Mouse (Mus musculus): ENCODE results near the gene Kif16b.

The Kif16b gene

GRCm38 (mm10) chr2:142689496-142689895 lies 211.8 kb downstream of the Kif16b start:
- in situ Hi-C loops (cut with MboI; ENCODE audit: unreplicated experiment in 2 of 2): no loop called here

- in situ Hi-C loops (cut with MboI; ENCODE audit: unreplicated experiment in 2 of 2): no loop called here
These were observed 213.3 kb downstream of the Kif16b start for GRCm38 (mm10) chr2:142687936-142688514.

- in situ Hi-C loops (cut with MboI; ENCODE audit: unreplicated experiment in 2 of 2): no loop called here
These were observed 218.2 kb downstream of the Kif16b start for GRCm38 (mm10) chr2:142682965-142683709.

GRCm38 (mm10) chr2:142668426-142668825 lies 232.9 kb downstream of the Kif16b start:
- in situ Hi-C loops (cut with MboI; ENCODE audit: unreplicated experiment in 2 of 2): no loop called here

- in situ Hi-C loops (cut with MboI; ENCODE audit: unreplicated experiment in 2 of 2): no loop called here
These were observed 249.7 kb downstream of the Kif16b start for GRCm38 (mm10) chr2:142651591-142651990.

- in situ Hi-C loops (cut with MboI; ENCODE audit: unreplicated experiment in 2 of 2): no loop called here
These were observed 253.3 kb downstream of the Kif16b start for GRCm38 (mm10) chr2:142648023-142648453.

- in situ Hi-C loops (cut with MboI; ENCODE audit: unreplicated experiment in 2 of 2): no loop called here
These were observed 254.5 kb downstream of the Kif16b start for GRCm38 (mm10) chr2:142646863-142647262.

GRCm38 (mm10) chr2:142641766-142642165 lies 259.6 kb downstream of the Kif16b start:
- in situ Hi-C loops (cut with MboI; ENCODE audit: unreplicated experiment in 2 of 2): no loop called here

GRCm38 (mm10) chr2:142635606-142636304 lies 265.6 kb downstream of the Kif16b start:
- in situ Hi-C loops (cut with MboI; ENCODE audit: unreplicated experiment in 2 of 2): no loop called here

- in situ Hi-C loops (cut with MboI; ENCODE audit: unreplicated experiment in 2 of 2): no loop called here
These were observed 267.3 kb downstream of the Kif16b start for GRCm38 (mm10) chr2:142633996-142634559.

GRCm38 (mm10) chr2:142629523-142630312 lies 271.6 kb downstream of the Kif16b start:
- in situ Hi-C loops (cut with MboI; ENCODE audit: unreplicated experiment in 2 of 2): no loop called here

- in situ Hi-C loops (cut with MboI; ENCODE audit: unreplicated experiment in 2 of 2): no loop called here
These were observed 275.6 kb downstream of the Kif16b start for GRCm38 (mm10) chr2:142625756-142626155.

- in situ Hi-C loops (cut with MboI; ENCODE audit: unreplicated experiment in 2 of 2): no loop called here
These were observed 276.2 kb downstream of the Kif16b start for GRCm38 (mm10) chr2:142625101-142625500.

- in situ Hi-C loops (cut with MboI; ENCODE audit: unreplicated experiment in 2 of 2): no loop called here
These were observed 277.1 kb downstream of the Kif16b start for GRCm38 (mm10) chr2:142624254-142624653.

GRCm38 (mm10) chr2:142621152-142621551 lies 280.2 kb downstream of the Kif16b start:
- in situ Hi-C loops (cut with MboI; ENCODE audit: unreplicated experiment in 2 of 2): no loop called here

- in situ Hi-C loops (cut with MboI; ENCODE audit: unreplicated experiment in 2 of 2): no loop called here
These were observed 281.4 kb downstream of the Kif16b start for GRCm38 (mm10) chr2:142619926-142620325.

- in situ Hi-C loops (cut with MboI; ENCODE audit: unreplicated experiment in 2 of 2): no loop called here
These were observed 286.8 kb downstream of the Kif16b start for GRCm38 (mm10) chr2:142614535-142614934.

- in situ Hi-C loops (cut with MboI; ENCODE audit: unreplicated experiment in 2 of 2): no loop called here
These were observed 288.9 kb downstream of the Kif16b start for GRCm38 (mm10) chr2:142612359-142612953.

- in situ Hi-C loops (cut with MboI; ENCODE audit: unreplicated experiment in 2 of 2): no loop called here
These were observed 290.2 kb downstream of the Kif16b start for GRCm38 (mm10) chr2:142611113-142611512.

- in situ Hi-C loops (cut with MboI; ENCODE audit: unreplicated experiment in 2 of 2): no loop called here
These were observed 291.1 kb downstream of the Kif16b start for GRCm38 (mm10) chr2:142610206-142610605.

Measured in v-Abl transformed pro-B cells (cell line).